Mouse (Mus musculus): ENCODE measurements around the gene Gm20716. TPM values are rescaled to one million over a fixed set of nuclear protein-coding genes. Genes with fewer than 3 reads are reported as not detected.
"Not testable (repeated sequence)": the region's sequence is repeated elsewhere in the genome, so short reads cannot be mapped to it uniquely, and the experiment has no call there.

The Gm20716 gene
- polyA plus RNA-seq, 1 experiment from 2014 or later: 18.2 TPM

- H3K4me1 ChIP-seq (replicated peaks): peaks cover 18% of the 10 kb centered on the region
- not testable (repeated sequence) for H3K9me3 ChIP-seq; H3K27me3 ChIP-seq; H3K9ac ChIP-seq; H3K27ac ChIP-seq (replicated peaks); H3K36me3 ChIP-seq; ATAC-seq (ENCODE audit: low FRiP score, low read depth); H3K4me3 ChIP-seq; H3K4me2 ChIP-seq
- WGBS: 64% methylated on average over 10 of the region's 11 CpGs
These were observed 72.2 kb downstream of the Gm20716 start for GRCm38 (mm10) chr2:168157974-168158373.

DNA sequence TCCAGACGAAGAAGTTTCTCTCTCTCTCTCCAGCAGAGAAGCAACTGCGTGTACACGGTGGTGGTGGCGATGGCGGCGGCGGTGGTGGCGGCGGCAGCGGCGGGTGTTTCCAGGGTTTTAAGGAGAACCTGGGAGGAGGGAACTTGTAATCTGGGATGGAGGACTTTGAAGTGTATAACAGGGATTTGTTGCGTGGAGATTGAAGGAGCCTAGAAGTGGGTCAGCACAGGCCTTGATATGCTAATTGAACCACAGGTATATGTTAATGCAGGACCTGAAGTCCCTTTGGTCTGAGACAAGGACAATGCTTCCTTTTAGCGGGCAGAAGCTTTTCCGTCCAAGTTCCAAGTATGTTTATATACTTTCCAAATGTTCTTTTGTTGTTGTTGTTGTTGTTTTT lies 73.8 kb downstream of the Gm20716 start:
- Histone ChIP-seq H3K9me3 (no peaks in the 10 kb centered on the region), H3K9ac (no peak overlapping the region), H3K4me2 (no peak overlapping the region), H3K27me3 (no peaks in the 10 kb centered on the region), H3K27ac (replicated peaks) (no peak overlapping the region), H3K4me3 (no peak overlapping the region), H3K4me1 (replicated peaks) (peaks cover 14% of the 10 kb centered on the region), H3K36me3 (no peaks in the 10 kb centered on the region)
- 31% methylated on average over 14 of the region's 14 CpGs for WGBS
- no peak for ATAC-seq (ENCODE audit: low FRiP score, low read depth)

GRCm38 (mm10) chr2:168155666-168156065 lies 74.5 kb downstream of the Gm20716 start:
- Histone ChIP-seq H3K27ac (replicated peaks) (no peak overlapping the region), H3K27me3 (no peaks in the 10 kb centered on the region), H3K4me2 (no peak overlapping the region), H3K4me1 (replicated peaks) (peaks cover 14% of the 10 kb centered on the region), H3K9me3 (no peaks in the 10 kb centered on the region), H3K9ac (no peak overlapping the region), H3K4me3 (no peak overlapping the region), H3K36me3 (no peaks in the 10 kb centered on the region)
- ATAC-seq (ENCODE audit: low FRiP score, low read depth): no peak
- 84% methylated on average over 7 of the region's 7 CpGs for WGBS

DNA sequence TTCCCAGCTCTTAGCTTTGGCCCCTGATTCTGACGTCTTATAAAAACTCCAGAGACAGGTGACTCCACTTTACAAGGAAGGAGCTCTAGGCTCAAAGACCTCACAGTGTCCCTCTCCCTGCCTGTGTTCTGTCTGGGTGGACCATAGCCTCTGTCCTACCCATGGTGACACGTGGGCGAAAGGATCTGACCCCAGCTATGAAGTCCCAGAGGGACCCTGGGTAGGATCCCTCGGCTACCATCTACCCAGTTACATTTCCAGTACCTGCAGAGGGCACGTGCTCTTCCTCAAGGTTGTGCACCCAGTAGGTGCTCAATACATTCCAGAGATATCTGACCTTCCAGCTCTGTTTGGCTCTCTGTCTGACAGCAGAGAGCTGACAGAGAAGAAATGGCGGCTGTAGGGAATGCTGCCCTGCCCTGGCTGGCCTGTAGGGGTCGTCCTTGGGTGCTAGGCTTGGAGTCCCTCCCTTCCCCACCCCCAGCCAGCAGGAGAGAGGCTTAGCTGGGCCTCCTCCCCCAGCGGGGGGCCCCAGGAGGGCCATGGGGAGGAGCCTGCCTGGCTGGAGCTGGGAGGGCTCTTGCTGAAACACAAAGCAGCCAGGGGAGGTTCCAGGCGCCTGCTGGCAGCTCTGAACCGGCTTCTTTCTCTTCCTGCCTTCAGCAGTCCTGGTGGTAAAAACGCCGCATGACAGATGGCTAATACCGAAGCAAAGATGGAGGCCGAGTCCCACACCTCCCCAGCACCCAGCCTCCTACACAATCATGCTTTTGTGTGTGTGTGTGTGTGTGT lies 75.9 kb downstream of the Gm20716 start:
- Histone ChIP-seq H3K4me2 (peak overlapping the region; percentile 22), H3K9ac (no peak overlapping the region)

DNA sequence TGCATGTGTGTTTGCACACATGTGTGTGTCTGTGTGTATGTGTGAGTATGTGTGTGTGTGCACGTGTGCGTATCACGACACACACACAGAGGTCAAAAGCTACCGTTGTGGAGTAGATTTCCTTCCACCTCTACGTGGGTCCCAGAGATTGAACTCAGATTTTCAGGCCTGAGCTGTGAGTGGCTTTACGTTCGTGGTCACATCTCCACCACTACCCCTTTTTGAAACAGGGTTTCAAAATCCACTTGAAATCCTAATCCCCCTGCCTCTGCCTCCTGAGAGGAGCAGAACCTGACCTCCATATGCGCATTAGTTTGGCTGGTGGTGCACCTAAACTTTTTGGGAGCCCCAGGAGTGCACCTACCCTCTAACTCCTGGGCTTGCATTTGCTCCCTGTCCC lies 80.9 kb downstream of the Gm20716 start:
- 91% methylated on average over 8 of the region's 8 CpGs for WGBS
- Histone ChIP-seq H3K4me1 (replicated peaks) (peaks cover under 1% of the 10 kb centered on the region), H3K4me3 (no peak overlapping the region), H3K36me3 (no peaks in the 10 kb centered on the region), H3K27ac (replicated peaks) (no peak overlapping the region), H3K9ac (no peak overlapping the region), H3K9me3 (no peaks in the 10 kb centered on the region), H3K4me2 (no peak overlapping the region), H3K27me3 (no peaks in the 10 kb centered on the region)
- no peak for ATAC-seq (ENCODE audit: low FRiP score, low read depth)

More for the DNA sequence above, 75.9 kb downstream of the Gm20716 start:
- Histone ChIP-seq H3K36me3 (no peaks in the 10 kb centered on the region), H3K4me1 (replicated peaks) (peaks cover 11% of the 10 kb centered on the region), H3K4me3 (no peak overlapping the region), H3K9me3 (no peaks in the 10 kb centered on the region), H3K27me3 (no peaks in the 10 kb centered on the region), H3K27ac (replicated peaks) (peak overlapping the region; percentile 20)
- 24% methylated on average over 14 of the region's 14 CpGs for WGBS
- peak; percentile 80 for ATAC-seq (ENCODE audit: low FRiP score, low read depth)

GRCm38 (mm10) chr2:168147722-168148432 lies 82.3 kb downstream of the Gm20716 start:
- Histone ChIP-seq H3K4me1 (replicated peaks) (peaks cover 7% of the 10 kb centered on the region; the same call in 1 of the 2 replicates), H3K36me3 (no peaks in the 10 kb centered on the region), H3K9me3 (no peaks in the 10 kb centered on the region), H3K27ac (replicated peaks) (no peak overlapping the region), H3K27me3 (no peaks in the 10 kb centered on the region), H3K9ac (no peak overlapping the region), H3K4me2 (no peak overlapping the region), H3K4me3 (no peak overlapping the region)
- 67% methylated on average over 22 of the region's 22 CpGs for WGBS
- ATAC-seq (ENCODE audit: low FRiP score, low read depth): no peak

DNA sequence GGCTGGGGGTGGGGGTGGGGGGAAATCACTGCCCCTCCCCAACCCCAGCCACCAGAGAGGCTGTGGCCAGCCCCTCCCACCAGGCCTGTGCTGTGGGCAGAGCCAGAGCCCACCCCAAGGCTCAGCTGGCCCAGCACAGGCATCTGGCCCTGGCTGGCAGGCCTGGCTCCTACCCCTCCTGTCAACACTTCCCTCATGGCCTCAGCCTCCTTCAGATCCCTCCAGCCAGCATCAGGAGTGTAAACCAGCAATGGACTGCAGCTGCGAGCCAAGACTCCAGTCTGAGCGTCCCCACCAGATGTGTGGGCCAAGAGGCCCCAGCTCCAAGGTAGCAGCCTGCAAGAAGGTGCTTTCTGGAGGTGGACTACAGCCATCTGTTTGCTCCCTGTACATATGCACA lies 84.7 kb downstream of the Gm20716 start:
- no peak overlapping the region for H3K9ac ChIP-seq
- no peak overlapping the region for H3K27ac ChIP-seq (replicated peaks)
- no peak overlapping the region for H3K4me2 ChIP-seq
- H3K4me1 ChIP-seq (replicated peaks): peaks cover 7% of the 10 kb centered on the region; the same call in 1 of the 2 replicates
- ATAC-seq (ENCODE audit: low FRiP score, low read depth): no peak
- H3K36me3 ChIP-seq: no peaks in the 10 kb centered on the region
- no peaks in the 10 kb centered on the region for H3K27me3 ChIP-seq
- H3K9me3 ChIP-seq: no peaks in the 10 kb centered on the region
- WGBS: 67% methylated on average over 2 of the region's 2 CpGs
- H3K4me3 ChIP-seq: no peak overlapping the region

DNA sequence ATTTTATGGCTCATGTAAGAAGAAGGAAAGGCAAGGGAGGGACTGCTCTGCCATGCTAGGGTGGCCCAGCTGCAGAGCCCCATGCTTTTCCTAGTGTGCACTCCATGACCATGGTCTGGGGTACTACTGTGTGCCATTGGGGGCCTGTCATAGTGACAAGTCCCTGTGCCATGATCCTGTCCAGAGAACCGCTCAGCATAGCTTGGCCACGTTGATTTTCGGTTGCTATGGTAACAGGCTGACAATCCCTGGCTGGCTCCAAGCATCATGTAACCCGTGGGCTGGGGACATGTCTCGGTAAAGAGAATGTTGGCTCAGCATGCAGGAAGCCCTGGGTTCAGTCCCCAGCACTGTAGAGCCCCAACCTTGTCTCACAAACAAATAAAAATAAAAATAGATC lies 86.4 kb downstream of the Gm20716 start:
- Histone ChIP-seq H3K9me3 (no peaks in the 10 kb centered on the region), H3K9ac (no peak overlapping the region), H3K27ac (replicated peaks) (no peak overlapping the region; the same call in 1 of the 2 replicates), H3K4me3 (no peak overlapping the region), H3K4me2 (no peak overlapping the region), H3K4me1 (replicated peaks) (peaks cover 7% of the 10 kb centered on the region; the same call in 1 of the 2 replicates), H3K27me3 (no peaks in the 10 kb centered on the region), H3K36me3 (no peaks in the 10 kb centered on the region)
- 22% methylated on average over 5 of the region's 5 CpGs for whole genome bisulfite sequencing
- peak; percentile 48; the same call in 1 of the 2 replicates for ATAC-seq (ENCODE audit: low FRiP score, low read depth)

- ATAC-seq (ENCODE audit: low FRiP score, low read depth): no peak
- 50% methylated on average over 15 of the region's 15 CpGs for WGBS
- Histone ChIP-seq H3K4me2 (peak overlapping the region; percentile 30), H3K9ac (no peak overlapping the region), H3K27me3 (no peaks in the 10 kb centered on the region), H3K36me3 (no peaks in the 10 kb centered on the region), H3K9me3 (no peaks in the 10 kb centered on the region), H3K27ac (replicated peaks) (peak overlapping the region; percentile 36; the same call in 1 of the 2 replicates), H3K4me3 (no peak overlapping the region), H3K4me1 (replicated peaks) (no peaks in the 10 kb centered on the region)
These were observed 93.0 kb downstream of the Gm20716 start for GRCm38 (mm10) chr2:168137161-168137560.

Small RNA genes lying within 50 kb of the gene (microRNA-seq; reads per million reads assigned to microRNA genes)
- not detected for gene Gm24561

Other genes with a start within 250 kb of the Gm20716 start
- 0.32 and 0.45 TPM in 2 replicates for gene Ripor3, start 219.7 kb downstream of the Gm20716 start, polyA plus RNA-seq (2015; fragmentation: Nextera tagmentation; extraction: Ambion mirVana)
- gene Pard6b, start 149.4 kb downstream of the Gm20716 start, polyA plus RNA-seq (2015; fragmentation: Nextera tagmentation; extraction: Ambion mirVana): 5.8 and 7.2 TPM in 2 replicates
- gene Adnp, start 23.3 kb downstream of the Gm20716 start, polyA plus RNA-seq (2015; fragmentation: Nextera tagmentation; extraction: Ambion mirVana): 14.7 and 15.3 TPM in 2 replicates
- 54.6 and 62.1 TPM in 2 replicates for gene Dpm1, start 227 bp upstream of the Gm20716 start, polyA plus RNA-seq (2015; fragmentation: Nextera tagmentation; extraction: Ambion mirVana)
- gene Mocs3, start 258 bp upstream of the Gm20716 start, polyA plus RNA-seq (2015; fragmentation: Nextera tagmentation; extraction: Ambion mirVana): 8.5 and 10.2 TPM in 2 replicates
- 1.8 and 1.9 TPM in 2 replicates for gene Kcng1, start 51.4 kb upstream of the Gm20716 start, polyA plus RNA-seq (2015; fragmentation: Nextera tagmentation; extraction: Ambion mirVana)

Measured in hindbrain, embryonic 15.5 days (tissue).